ENCODE assay signal across 7 mouse cellular contexts in the genomic region with DNA sequence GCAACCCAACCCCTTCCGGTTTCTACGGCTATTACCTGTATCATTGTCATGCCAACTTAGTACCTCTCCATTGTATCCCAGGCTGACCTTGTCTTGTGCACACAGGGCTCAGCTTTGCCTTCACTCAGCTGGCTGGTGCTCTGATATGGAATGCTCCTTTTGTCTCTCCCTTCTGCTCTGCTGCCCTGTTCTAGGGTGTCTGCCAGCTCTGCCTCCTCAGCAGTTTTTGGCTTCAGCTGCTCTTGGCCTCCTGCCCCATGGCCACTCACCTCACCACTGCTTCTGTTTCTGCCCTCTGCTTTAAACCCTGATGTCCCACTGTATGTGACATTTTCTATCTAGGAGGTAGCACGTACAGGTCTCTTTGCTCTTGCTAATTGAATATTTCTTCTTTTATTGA.
DNase-seq lines count a peak whose midpoint lies in the region; ATAC-seq and TF ChIP-seq lines count a peak whose summit lies in the region.

No protein-coding gene starts in this region.

- H3K27ac ChIP-seq in heart, postnatal 0 days (ENCODE audit: low read depth) = peak overlapping the region; percentile 71
- no peak overlapping the region for H3K27ac ChIP-seq in limb, embryonic 10.5 days

- no peak for TF ChIP-seq CTCF in heart, postnatal 0 days (IDR thresholded peaks at IDR 0.05; ENCODE audit: low read depth)

- peak; percentile 6 for DNase-seq in layer of hippocampus, adult 9-11 months
- DNase-seq in layer of hippocampus, postnatal 25 days (ENCODE audit: extremely low spot score in 1 of 2, low spot score in 1 of 2) = no peak
- DNase-seq in adrenal gland, adult 18-20 months (ENCODE audit: low spot score in 2 of 2) = peak; percentile 23 to 48
- DNase-seq in cerebellum, adult 11 months = peak; percentile 80
- DNase-seq in heart, postnatal 0 days (ENCODE audit: low spot score) = peak; percentile 75
- DNase-seq in limb, embryonic 10.5 days (ENCODE audit: low spot score) = no peak
- no peak for DNase-seq in embryo, embryonic 9.5 days (ENCODE audit: extremely low spot score)

- no peak for TF ChIP-seq EP300 in heart, postnatal 0 days (IDR thresholded peaks at IDR 0.05; ENCODE audit: low read depth)

- H3K9ac ChIP-seq in heart, postnatal 0 days (replicated peaks; ENCODE audit: low read depth, low read length) = no peak overlapping the region

- no peaks in the 10 kb centered on the region for H3K36me3 ChIP-seq in heart, postnatal 0 days (replicated peaks; ENCODE audit: control insufficient read depth, insufficient read depth, low read length)
- H3K36me3 ChIP-seq in limb, embryonic 10.5 days = no peaks in the 10 kb centered on the region

- H3K27me3 ChIP-seq in heart, postnatal 0 days (ENCODE audit: control insufficient read depth, insufficient read depth, low read length) = no peaks in the 10 kb centered on the region
- H3K27me3 ChIP-seq in limb, embryonic 10.5 days (ENCODE audit: low read depth, poor library complexity, severe bottlenecking) = no peaks in the 10 kb centered on the region

- 0 out of 2 replicates have a peak overlapping the region, but pooled peaks have one; percentile 17 for H3K4me2 ChIP-seq in heart, postnatal 0 days (ENCODE audit: low read depth, low read length)

- WGBS in heart, postnatal 0 days = 51% methylated on average over 3 of the region's 3 CpGs
- WGBS in limb, embryonic 10.5 days = 91% methylated on average over 3 of the region's 3 CpGs

- H3K4me1 ChIP-seq in heart, postnatal 0 days (ENCODE audit: control insufficient read depth, insufficient read depth) = peaks cover 12% of the 10 kb centered on the region; the same call in 1 of the 2 replicates
- no peaks in the 10 kb centered on the region for H3K4me1 ChIP-seq in limb, embryonic 10.5 days

- ATAC-seq in heart, postnatal 0 days (ENCODE audit: insufficient read depth, low read depth) = peak; percentile 93

- H3K9me3 ChIP-seq in heart, postnatal 0 days (replicated peaks; ENCODE audit: control insufficient read depth, low read length) = no peaks in the 10 kb centered on the region
- no peaks in the 10 kb centered on the region for H3K9me3 ChIP-seq in limb, embryonic 10.5 days (replicated peaks)

- H3K4me3 ChIP-seq in heart, postnatal 0 days (ENCODE audit: low read depth, low read length) = no peak overlapping the region
- no peak overlapping the region for H3K4me3 ChIP-seq in limb, embryonic 10.5 days

Comparison
In these comparisons a context has a peak if more than half of its experiments do, and no peak if none do; other contexts are left out.
1. DNase-seq: peak in layer of hippocampus, adult 9-11 months (single experiment), adrenal gland, adult 18-20 months (2 of 2), cerebellum, adult 11 months (single experiment) and heart, postnatal 0 days (single experiment); none in layer of hippocampus, postnatal 25 days (0 of 2), limb, embryonic 10.5 days (single experiment) and embryo, embryonic 9.5 days (single experiment).